Mouse (Mus musculus) erythroblast, embryonic 14.5 days (primary cell): ENCODE data around the gene Rbp4.

ENCODE experiments used
- GATA1 ChIP-seq: IDR thresholded peaks from 2 replicates; pipeline ENCODE4 v1.6.1; 2012; ENCODE audit warnings: low read length, inconsistent platforms, mixed read lengths
- TAL1 ChIP-seq: IDR thresholded peaks from 3 replicates; pipeline ENCODE4 v1.6.1; 2012; ENCODE audit warnings: low read length, inconsistent platforms, mixed read lengths

DNA sequence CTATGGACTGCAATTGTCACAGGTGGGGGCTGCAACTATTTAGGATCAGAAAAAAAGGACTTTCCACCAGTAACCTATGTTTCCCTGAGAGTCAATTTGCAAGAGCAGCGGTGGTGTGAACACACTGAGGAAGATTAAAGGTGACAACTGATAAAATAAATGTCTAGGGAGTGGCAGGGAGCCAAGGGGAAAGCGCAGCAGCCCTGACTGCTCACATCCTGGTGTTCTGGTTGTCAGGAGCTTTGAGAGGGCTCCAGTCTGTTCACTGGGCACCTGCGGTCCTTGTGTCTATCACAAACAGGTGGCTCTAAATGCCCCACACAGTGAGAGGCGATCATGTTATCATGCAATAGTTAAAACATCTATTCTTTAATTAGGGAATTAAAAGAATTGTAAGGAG, 12.5 kb downstream of the Rbp4 start:
- TF ChIP-seq GATA1 (no peak), TAL1 (no peak)
